Comparison of ENCODE assay signal across 29 mouse cellular contexts in genomic region chr15:93243202-93243601, GRCm38 (mm10). TPM values are rescaled to one million over a fixed set of nuclear protein-coding genes. Genes with fewer than 3 reads are reported as not detected.
DNase-seq lines count a peak whose midpoint lies in the region; ATAC-seq and TF ChIP-seq lines count a peak whose summit lies in the region.
"Had no signal": no experiment of that assay in that cellular context is flagged by ENCODE, and none has a peak within 500 bp of the region (broad histone marks: within the 10 kb centered on the region; RNA-seq: fewer than 3 reads in every experiment).

No protein-coding gene starts in this region.

- TF ChIP-seq POLR2A in limb, embryonic 14.5 days (IDR thresholded peaks at IDR 0.05; ENCODE audit: borderline replicate concordance, extremely low read depth, insufficient read depth, insufficient read length) = no peak

- no peaks in the 10 kb centered on the region for H3K27me3 ChIP-seq in lung, embryonic 14.5 days (ENCODE audit: insufficient read depth, low read length)
- no peaks in the 10 kb centered on the region for H3K27me3 ChIP-seq in limb, embryonic 14.5 days (ENCODE audit: control insufficient read depth, insufficient read depth, low read length)
- H3K27me3 ChIP-seq: CH12.LX; forebrain, embryonic 12.5 days; forebrain, embryonic 15.5 days; heart, embryonic 15.5 days; Patski had no signal

- H3K9me3 ChIP-seq in lung, embryonic 14.5 days (ENCODE audit: low read depth, low read length) = no peaks in the 10 kb centered on the region
- no peaks in the 10 kb centered on the region for H3K9me3 ChIP-seq in limb, embryonic 14.5 days (ENCODE audit: control insufficient read depth, low read length)
- H3K9me3 ChIP-seq: forebrain, embryonic 12.5 days; forebrain, embryonic 15.5 days; G1E; heart, embryonic 15.5 days had no signal

- DNase-seq in heart, adult 11 months = peak; percentile 76
- no peak for DNase-seq in heart, postnatal 14 days
- peak; percentile 9 for DNase-seq in lung, embryonic 14.5 days
- DNase-seq in lung, postnatal 10 days = no peak
- DNase-seq in limb, embryonic 14.5 days (ENCODE audit: low spot score) = peak; percentile 45
- DNase-seq in kidney, postnatal 14 days = no peak
- DNase-seq: adrenal gland, postnatal 10 days; adrenal gland, postnatal 36 days; B cell, adult 2 months; cerebellum, adult 11 months; cerebellum, adult 2 months; cerebellum, adult 9-11 months; cerebellum, postnatal 25 days; gastrocnemius, postnatal 25 days; heart, adult 2 months; heart, postnatal 10 days; heart, postnatal 4 days had no signal

- 63% methylated on average over 10 of the region's 10 CpGs for WGBS in lung, embryonic 14.5 days
- WGBS in limb, embryonic 14.5 days = 42% methylated on average over 10 of the region's 10 CpGs

- no peak overlapping the region; the same call in 1 of the 2 replicates for H3K27ac ChIP-seq in lung, embryonic 14.5 days (ENCODE audit: low read depth)
- no peak overlapping the region for H3K27ac ChIP-seq in limb, embryonic 14.5 days (replicated peaks; ENCODE audit: low read depth, low read length)
- H3K27ac ChIP-seq: forebrain, embryonic 12.5 days; forebrain, embryonic 15.5 days; heart, adult 2 months; heart, embryonic 15.5 days; hindbrain, embryonic 14.5 days; hindbrain, postnatal 0 days had no signal

- no peak for ATAC-seq in lung, embryonic 14.5 days (ENCODE audit: insufficient read depth)
- ATAC-seq in limb, embryonic 14.5 days (ENCODE audit: low FRiP score, low read depth) = no peak
- ATAC-seq: forebrain, embryonic 15.5 days; hindbrain, postnatal 0 days; inflammation-experienced regulatory T-cells, adult 6 months; intestine, embryonic 16.5 days; Patski had no signal

- H3K36me3 ChIP-seq in lung, embryonic 14.5 days (ENCODE audit: insufficient read depth) = peaks cover 69% of the 10 kb centered on the region
- H3K36me3 ChIP-seq in limb, embryonic 14.5 days (ENCODE audit: control insufficient read depth, insufficient read depth, low read length) = peaks cover 53% of the 10 kb centered on the region

- intact Hi-C loops in heart, postnatal 14 days (cut with DNase I) = no loop called here

- H3K4me1 ChIP-seq in lung, embryonic 14.5 days (ENCODE audit: insufficient read depth) = no peaks in the 10 kb centered on the region
- 0 out of 2 replicates have a peak, but pooled peaks cover 4% of the 10 kb centered on the region for H3K4me1 ChIP-seq in limb, embryonic 14.5 days (ENCODE audit: control insufficient read depth, insufficient read depth, low read length)
- H3K4me1 ChIP-seq: forebrain, embryonic 12.5 days; forebrain, embryonic 15.5 days had no signal

- H3K9ac ChIP-seq in lung, embryonic 14.5 days = no peak overlapping the region
- no peak overlapping the region for H3K9ac ChIP-seq in limb, embryonic 14.5 days (ENCODE audit: low read depth, low read length, severe bottlenecking)
- H3K9ac ChIP-seq: forebrain, embryonic 12.5 days; forebrain, embryonic 15.5 days; heart, embryonic 15.5 days; hindbrain, embryonic 14.5 days had no signal

- H3K4me2 ChIP-seq in lung, embryonic 14.5 days = no peak overlapping the region
- no peak overlapping the region for H3K4me2 ChIP-seq in limb, embryonic 14.5 days (replicated peaks; ENCODE audit: low read depth, low read length, severe bottlenecking)
- H3K4me2 ChIP-seq: forebrain, embryonic 12.5 days; forebrain, embryonic 15.5 days; heart, embryonic 11.5 days; heart, embryonic 15.5 days; hindbrain, embryonic 14.5 days had no signal

- TF ChIP-seq CTCF in lung, embryonic 14.5 days (IDR thresholded peaks at IDR 0.05; ENCODE audit: low read depth) = no peak

- no peak overlapping the region for H3K4me3 ChIP-seq in lung, embryonic 14.5 days (ENCODE audit: low read depth, low read length)
- H3K4me3 ChIP-seq in limb, embryonic 14.5 days (replicated peaks; ENCODE audit: low read length) = no peak overlapping the region
- H3K4me3 ChIP-seq: erythroblast, embryonic 14.5 days; forebrain, embryonic 12.5 days; forebrain, embryonic 15.5 days; heart, adult 2 months; heart, embryonic 15.5 days had no signal

RNA-seq across cellular contexts. Expression of gene Gxylt1, which starts 31.8 kb away (rescaled TPM):
- 10 to 100 TPM; 12.1 to 13.1 TPM for total RNA-seq in heart, postnatal 14 days (2021)
- 18.1 and 19.1 TPM in 2 replicates for polyA plus RNA-seq in lung, embryonic 14.5 days (2014; fragmentation: Nextera tagmentation; extraction: Ambion mirVana)
- polyA plus RNA-seq in limb, embryonic 14.5 days (2012; rRNA removed) = 13.7 and 18.7 TPM in 2 replicates
- 17.4 and 17.5 TPM in 2 replicates for polyA plus RNA-seq in limb, embryonic 14.5 days (2014; fragmentation: Nextera tagmentation; extraction: Ambion mirVana)

Comparison
In these comparisons a context has a peak if more than half of its experiments do, and no peak if none do; other contexts are left out.
1. DNase-seq: peak in heart, adult 11 months (single experiment), lung, embryonic 14.5 days (single experiment) and limb, embryonic 14.5 days (single experiment); none in heart, postnatal 14 days (0 of 2), lung, postnatal 10 days (single experiment) and kidney, postnatal 14 days (single experiment).